In the genomic region with DNA sequence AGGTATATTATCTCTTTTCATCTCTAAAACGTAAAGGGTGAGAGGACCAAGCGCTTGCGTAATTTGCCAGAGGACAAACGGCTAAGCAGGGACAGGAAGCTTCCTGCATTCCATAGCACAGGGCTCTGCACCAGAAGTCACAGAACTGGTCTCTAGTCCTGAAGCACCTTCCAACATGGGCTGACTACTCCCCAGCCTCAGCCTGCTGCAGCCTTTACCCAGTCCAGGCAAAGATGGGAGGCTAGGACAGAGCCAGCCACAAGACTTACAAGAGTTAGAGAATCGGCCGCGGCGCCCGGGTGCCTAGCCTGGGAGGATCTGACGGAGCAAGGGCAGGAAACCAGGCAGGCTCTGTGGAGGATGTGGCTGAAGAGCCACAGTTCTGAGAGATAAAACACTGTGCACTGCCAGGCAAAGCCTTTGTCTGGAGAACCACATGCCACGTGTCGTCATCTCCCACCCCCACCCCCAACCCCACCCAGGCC, we compare ENCODE assay signal across 10 mouse cellular contexts. TPM values are rescaled to one million over a fixed set of nuclear protein-coding genes. Genes with fewer than 3 reads are reported as not detected.
DNase-seq lines count a peak whose midpoint lies in the region; ATAC-seq lines count a peak whose summit lies in the region.
"Had no signal": no experiment of that assay in that cellular context is flagged by ENCODE, and none has a peak within 500 bp of the region (broad histone marks: within the 10 kb centered on the region; RNA-seq: fewer than 3 reads in every experiment).

No protein-coding gene starts in this region.

- no peaks in the 10 kb centered on the region; the same call in 1 of the 2 replicates for H3K4me1 ChIP-seq in brown adipose tissue, adult 24 weeks (ENCODE audit: control insufficient read depth, insufficient read depth, insufficient read length, low read length)

- peak overlapping the region; percentile 56 for H3K4me3 ChIP-seq in brown adipose tissue, adult 24 weeks (ENCODE audit: insufficient read depth, low read depth, low read length)

- peak overlapping the region; percentile 83 for H3K27ac ChIP-seq in brown adipose tissue, adult 24 weeks (replicated peaks; ENCODE audit: low read depth, low read length)

- peak; percentile 75 for DNase-seq in CD4-positive helper T cell, adult 2 months (ENCODE audit: low read depth, low spot score)
- peak; percentile 57 for DNase-seq in kidney, postnatal 10 days
- DNase-seq in lung, postnatal 4 days = peak; percentile 59 to 65
- DNase-seq in testis, postnatal 14 days (ENCODE audit: low spot score) = no peak
- DNase-seq in embryo, embryonic 9.5 days (ENCODE audit: extremely low spot score) = no peak
- no peak for DNase-seq in embryo, embryonic 10.5 days (ENCODE audit: low spot score)
- DNase-seq: gastrocnemius, postnatal 36 days had no signal

- ATAC-seq in cerebellum, adult (ENCODE audit: insufficient number of reproducible peaks, low FRiP score, low TSS enrichment) = no peak

RNA-seq across cellular contexts. Expression of a gene that starts 2.8 kb away (rescaled TPM):
- not detected in 2 replicates for polyA plus RNA-seq in brown adipose tissue, adult 24 weeks (2012; ENCODE audit: insufficient read depth, insufficient read length, missing spikeins)

RNA-seq across cellular contexts. Expression of a gene that starts 34.6 kb away (rescaled TPM):
- not detected in 2 replicates for polyA plus RNA-seq in brown adipose tissue, adult 24 weeks (2012; ENCODE audit: insufficient read depth, insufficient read length, missing spikeins)
- polyA plus RNA-seq: neural tube, embryonic 11.5 days had no signal

RNA-seq across cellular contexts. Expression of a gene that starts 45.8 kb away (rescaled TPM):
- polyA plus RNA-seq in brown adipose tissue, adult 24 weeks (2012; ENCODE audit: insufficient read depth, insufficient read length, missing spikeins) = 7.4 and 18.4 TPM in 2 replicates

Comparison
In these comparisons a context has a peak if more than half of its experiments do, and no peak if none do; other contexts are left out.
1. DNase-seq: peak in CD4-positive helper T cell, adult 2 months (single experiment), kidney, postnatal 10 days (single experiment) and lung, postnatal 4 days (2 of 2); none in testis, postnatal 14 days (single experiment), embryo, embryonic 9.5 days (single experiment) and embryo, embryonic 10.5 days (single experiment).